ENCODE assay signal across 13 mouse cellular contexts in genomic region chr14:25524111-25524495, GRCm38 (mm10).
A peak's percentile ranks its signal among the peaks of the same experiment; 100 is the strongest.
DNase-seq lines count a peak whose midpoint lies in the region; ATAC-seq and TF ChIP-seq lines count a peak whose summit lies in the region.
"Had no signal": no experiment of that assay in that cellular context is flagged by ENCODE, and none has a peak within 500 bp of the region (broad histone marks: within the 10 kb centered on the region; RNA-seq: fewer than 3 reads in every experiment).

No protein-coding gene starts in this region.

- WGBS in cerebellum, adult 2 months: 62% methylated on average over 9 of the region's 9 CpGs
- 42% methylated on average over 9 of the region's 9 CpGs for WGBS in kidney, adult 2 months
- 59% methylated on average over 9 of the region's 9 CpGs for WGBS in kidney, embryonic 14.5 days
- 82% methylated on average over 9 of the region's 9 CpGs for WGBS in neural tube, embryonic 11.5 days
- WGBS in neural tube, embryonic 15.5 days: 77% methylated on average over 9 of the region's 9 CpGs
- WGBS in stomach, postnatal 0 days: 61% methylated on average over 9 of the region's 9 CpGs

- ATAC-seq in kidney, embryonic 14.5 days (ENCODE audit: low FRiP score, low TSS enrichment): no peak
- no peak for ATAC-seq in neural tube, embryonic 11.5 days (ENCODE audit: insufficient read depth, low FRiP score, low TSS enrichment)
- no peak for ATAC-seq in neural tube, embryonic 15.5 days (ENCODE audit: low FRiP score)
- no peak for ATAC-seq in stomach, postnatal 0 days (ENCODE audit: low FRiP score, low TSS enrichment)

- TF ChIP-seq POLR2A in cerebellum, adult 2 months (IDR thresholded peaks at IDR 0.05; ENCODE audit: borderline replicate concordance, insufficient read depth, low read length): no peak
- TF ChIP-seq POLR2A in kidney, adult 2 months (IDR thresholded peaks at IDR 0.05; ENCODE audit: low read depth, low read length): no peak

- H3K36me3 ChIP-seq in kidney, adult 2 months (ENCODE audit: control insufficient read depth, insufficient read depth, low read length): no peaks in the 10 kb centered on the region
- H3K36me3 ChIP-seq in kidney, embryonic 14.5 days (ENCODE audit: control insufficient read depth, insufficient read depth, low read length): peaks cover 5% of the 10 kb centered on the region; the same call in 1 of the 2 replicates
- no peaks in the 10 kb centered on the region for H3K36me3 ChIP-seq in neural tube, embryonic 11.5 days (ENCODE audit: control insufficient read depth, insufficient read depth, low read length)
- H3K36me3 ChIP-seq in neural tube, embryonic 15.5 days: no peaks in the 10 kb centered on the region
- no peaks in the 10 kb centered on the region for H3K36me3 ChIP-seq in stomach, postnatal 0 days (ENCODE audit: control insufficient read depth, insufficient read depth, low read length)

- H3K4me3 ChIP-seq in cerebellum, adult 2 months (replicated peaks; ENCODE audit: insufficient read depth, low read depth, low read length): no peak overlapping the region
- H3K4me3 ChIP-seq in kidney, adult 2 months (ENCODE audit: insufficient read depth, low read depth, low read length): no peak overlapping the region
- H3K4me3 ChIP-seq in kidney, embryonic 14.5 days (ENCODE audit: low read length): no peak overlapping the region
- H3K4me3 ChIP-seq in neural tube, embryonic 11.5 days (ENCODE audit: low read depth, low read length): no peak overlapping the region
- no peak overlapping the region for H3K4me3 ChIP-seq in neural tube, embryonic 15.5 days (replicated peaks)
- H3K4me3 ChIP-seq in stomach, postnatal 0 days (ENCODE audit: low read depth, low read length): no peak overlapping the region
- H3K4me3 ChIP-seq: embryonic facial prominence, embryonic 13.5 days; limb, embryonic 12.5 days had no signal

- TF ChIP-seq EP300 in stomach, postnatal 0 days (optimal IDR thresholded peaks at IDR 0.05): no peak

- DNase-seq in cerebellum, adult 2 months: no peak
- DNase-seq in cerebellum, postnatal 14 days: no peak
- DNase-seq in kidney, adult 2 months: no peak
- no peak for DNase-seq in neural tube, embryonic 11.5 days (ENCODE audit: low spot score)
- DNase-seq in stomach, postnatal 0 days (ENCODE audit: low spot score): no peak
- DNase-seq in right cerebral cortex, adult 2 months (ENCODE audit: low spot score in 2 of 2): no peak
- DNase-seq: cerebellum, adult 9-11 months; spleen, adult 18-20 months; thymus, adult 18-20 months had no signal

- no peak overlapping the region for H3K9ac ChIP-seq in kidney, embryonic 14.5 days (ENCODE audit: low read depth, low read length)
- H3K9ac ChIP-seq in neural tube, embryonic 11.5 days (ENCODE audit: low read length): no peak overlapping the region
- no peak overlapping the region for H3K9ac ChIP-seq in neural tube, embryonic 15.5 days (replicated peaks)
- no peak overlapping the region for H3K9ac ChIP-seq in stomach, postnatal 0 days (ENCODE audit: low read length)
- H3K9ac ChIP-seq: embryonic facial prominence, embryonic 13.5 days; limb, embryonic 12.5 days had no signal

- H3K27me3 ChIP-seq in cerebellum, adult 2 months (ENCODE audit: control insufficient read depth, insufficient read depth, low read length): no peaks in the 10 kb centered on the region
- no peaks in the 10 kb centered on the region for H3K27me3 ChIP-seq in kidney, adult 2 months (replicated peaks; ENCODE audit: control insufficient read depth, insufficient read depth, low read length)
- no peaks in the 10 kb centered on the region for H3K27me3 ChIP-seq in kidney, embryonic 14.5 days (ENCODE audit: control insufficient read depth, insufficient read depth, low read length)
- no peaks in the 10 kb centered on the region for H3K27me3 ChIP-seq in neural tube, embryonic 11.5 days (ENCODE audit: control insufficient read depth, insufficient read depth, low read length)
- no peaks in the 10 kb centered on the region for H3K27me3 ChIP-seq in neural tube, embryonic 15.5 days (replicated peaks)
- no peaks in the 10 kb centered on the region for H3K27me3 ChIP-seq in stomach, postnatal 0 days (ENCODE audit: control insufficient read depth, insufficient read depth, low read length)
- H3K27me3 ChIP-seq: embryonic facial prominence, embryonic 13.5 days; limb, embryonic 12.5 days had no signal

- no peak for TF ChIP-seq CTCF in cerebellum, adult 2 months (IDR thresholded peaks at IDR 0.05; ENCODE audit: borderline replicate concordance, insufficient read depth, low read depth, low read length)
- no peak for TF ChIP-seq CTCF in kidney, adult 2 months (conservative IDR thresholded peaks at IDR 0.05; ENCODE audit: insufficient read depth, insufficient read length, low read depth, low read length)
- TF ChIP-seq CTCF in stomach, postnatal 0 days (IDR thresholded peaks at IDR 0.05; ENCODE audit: low read depth): no peak

- H3K4me2 ChIP-seq in kidney, embryonic 14.5 days (replicated peaks; ENCODE audit: low read depth, low read length): no peak overlapping the region
- H3K4me2 ChIP-seq in neural tube, embryonic 11.5 days (ENCODE audit: low read depth): no peak overlapping the region
- no peak overlapping the region for H3K4me2 ChIP-seq in neural tube, embryonic 15.5 days
- no peak overlapping the region for H3K4me2 ChIP-seq in stomach, postnatal 0 days (replicated peaks; ENCODE audit: low read depth)
- H3K4me2 ChIP-seq: embryonic facial prominence, embryonic 13.5 days; limb, embryonic 12.5 days had no signal

- no peaks in the 10 kb centered on the region for H3K9me3 ChIP-seq in kidney, embryonic 14.5 days (ENCODE audit: control insufficient read depth, low read length)
- no peaks in the 10 kb centered on the region for H3K9me3 ChIP-seq in neural tube, embryonic 11.5 days (ENCODE audit: control insufficient read depth, low read length)
- no peaks in the 10 kb centered on the region for H3K9me3 ChIP-seq in neural tube, embryonic 15.5 days (replicated peaks)
- H3K9me3 ChIP-seq in stomach, postnatal 0 days (ENCODE audit: control insufficient read depth, low read length): no peaks in the 10 kb centered on the region
- H3K9me3 ChIP-seq: embryonic facial prominence, embryonic 13.5 days; limb, embryonic 12.5 days had no signal

- peaks cover 93% of the 10 kb centered on the region for H3K4me1 ChIP-seq in cerebellum, adult 2 months (ENCODE audit: control insufficient read depth, insufficient read depth, low read length)
- peaks cover 59% of the 10 kb centered on the region for H3K4me1 ChIP-seq in kidney, adult 2 months (ENCODE audit: control insufficient read depth, insufficient read depth, low read length)
- peaks cover 60% of the 10 kb centered on the region for H3K4me1 ChIP-seq in kidney, embryonic 14.5 days (ENCODE audit: control insufficient read depth, insufficient read depth, low read length)
- peaks cover 35% of the 10 kb centered on the region for H3K4me1 ChIP-seq in neural tube, embryonic 11.5 days (ENCODE audit: control insufficient read depth, insufficient read depth, low read length)
- peaks cover 64% of the 10 kb centered on the region for H3K4me1 ChIP-seq in neural tube, embryonic 15.5 days
- H3K4me1 ChIP-seq in stomach, postnatal 0 days (replicated peaks; ENCODE audit: control insufficient read depth, insufficient read depth): peaks cover 16% of the 10 kb centered on the region

- H3K27ac ChIP-seq in cerebellum, adult 2 months (ENCODE audit: insufficient read depth, low read length): peak overlapping the region; percentile 36; the same call in 1 of the 2 replicates
- H3K27ac ChIP-seq in kidney, adult 2 months (ENCODE audit: insufficient read depth, low read depth, low read length): peak overlapping the region; percentile 61
- H3K27ac ChIP-seq in kidney, embryonic 14.5 days (ENCODE audit: low read depth, low read length): no peak overlapping the region
- H3K27ac ChIP-seq in neural tube, embryonic 11.5 days (ENCODE audit: low read depth, low read length): 0 out of 2 replicates have a peak overlapping the region, but pooled peaks have one; percentile 20
- H3K27ac ChIP-seq in neural tube, embryonic 15.5 days (replicated peaks): no peak overlapping the region
- H3K27ac ChIP-seq in stomach, postnatal 0 days (replicated peaks): peak overlapping the region; percentile 56; the same call in 1 of the 2 replicates
- H3K27ac ChIP-seq: embryonic facial prominence, embryonic 13.5 days had no signal

Comparison
In these comparisons a context has a peak if more than half of its experiments do, and no peak if none do; other contexts are left out.
1. H3K27ac ChIP-seq: peak in cerebellum, adult 2 months (single experiment), kidney, adult 2 months (single experiment), neural tube, embryonic 11.5 days (single experiment) and stomach, postnatal 0 days (single experiment); none in kidney, embryonic 14.5 days (single experiment) and neural tube, embryonic 15.5 days (single experiment).